Mouse (Mus musculus) midbrain, postnatal 0 days (tissue): ENCODE measurements at regions not wholly inside any gene's neighbourhood (a gene's known extent, or its start where the extent isn't known, plus 50 kb on each side); places are given as distances from the start of the nearest gene placed in this dataset. TPM values are rescaled to one million over a fixed set of nuclear protein-coding genes. Genes with fewer than 3 reads are reported as not detected.

Source experiments
- ATAC-seq: fragments of 200-750 bp; cut with Nextera tagmentation; 2 replicates; pipeline ENCODE4 v1.8.0; 2017; ENCODE audit warnings: moderate number of reproducible peaks, mild to moderate bottlenecking, moderate TSS enrichment, moderate library complexity; ENCODE audit not compliant: low FRiP score
- DNase-seq: peaks from one replicate; pipeline ENCODE4 v3.0.0-alpha.2; 2015; ENCODE audit warnings: low spot score
- H3K27ac ChIP-seq: fragments of 300-500 bp; sonication (generic); 2 replicates; pipeline ENCODE4 v1.5.1; 2014; ENCODE audit warnings: low read depth, mild to moderate bottlenecking, low read length, mixed read lengths
- H3K27me3 ChIP-seq: fragments of 300-500 bp; sonication (generic); 2 replicates; pipeline ENCODE4 v1.6.1; 2014; ENCODE audit warnings: low read length, control low read depth, mixed read lengths; ENCODE audit not compliant: insufficient read depth
- H3K36me3 ChIP-seq: fragments of 300-500 bp; sonication (generic); 2 replicates; pipeline ENCODE4 v1.6.1; 2014; ENCODE audit warnings: low read length, control low read depth, mixed read lengths; ENCODE audit not compliant: insufficient read depth
- H3K4me1 ChIP-seq: fragments of 300-500 bp; sonication (generic); 2 replicates; pipeline ENCODE4 v1.6.1; 2014; ENCODE audit warnings: mild to moderate bottlenecking, control low read depth, antibody characterized with exemption, low read length, mixed read lengths; ENCODE audit not compliant: insufficient read depth
- H3K4me2 ChIP-seq: fragments of 300-500 bp; sonication (generic); 2 replicates; pipeline ENCODE4 v1.6.1; 2014; ENCODE audit warnings: low read depth, mild to moderate bottlenecking, low read length, mixed read lengths; ENCODE audit not compliant: poor library complexity, severe bottlenecking
- H3K4me3 ChIP-seq: fragments of 300-500 bp; sonication (generic); 2 replicates; pipeline ENCODE4 v1.5.1; 2014; ENCODE audit warnings: low read depth, mild to moderate bottlenecking, low read length, moderate library complexity
- H3K9ac ChIP-seq: fragments of 300-500 bp; sonication (generic); replicated peaks from 2 replicates; pipeline ENCODE4 v1.6.1; 2014; ENCODE audit warnings: mild to moderate bottlenecking, low read length, moderate library complexity, mixed read lengths; ENCODE audit not compliant: poor library complexity, severe bottlenecking
- H3K9me3 ChIP-seq: fragments of 300-500 bp; sonication (generic); 2 replicates; pipeline ENCODE4 v1.6.1; 2016; ENCODE audit warnings: low read length, control low read depth
- CTCF ChIP-seq: IDR thresholded peaks from 2 replicates; pipeline ENCODE4 v1.5.1; 2016; ENCODE audit warnings: antibody characterized with exemption, mild to moderate bottlenecking
- WGBS: fragments of 180-500 bp; shearing (Covaris S2); extraction: QIAGEN DNeasy Blood & Tissue Kit; methylation state at CpG from one replicate; pipeline ENCODE4 v1.1.7; 2014; 5-methylcytosine and 5-hydroxymethylcytosine counted together
- microRNA-seq: library from miRNA; unstranded; fragments of <30 nt; microRNA quantifications from one replicate; pipeline ENCODE4, GENCODE M21; 2016; ENCODE audit warnings: borderline number of aligned reads

GRCm38 (mm10) chr1:12633049-12633448 lies 1219.1 kb downstream of the A830018L16Rik start:
- no peak for ATAC-seq
- no peak for TF ChIP-seq CTCF
- no peaks in the 10 kb centered on the region; the same call in 1 of the 2 replicates for H3K4me1 ChIP-seq

GRCm38 (mm10) chr1:12636326-12637147 lies 1222.6 kb downstream of the A830018L16Rik start:
- DNase-seq, result peak; percentile 27
- TF ChIP-seq CTCF, result no peak
- Histone ChIP-seq H3K27ac (no peak overlapping the region), H3K36me3 (no peaks in the 10 kb centered on the region), H3K4me3 (no peak overlapping the region), H3K4me2 (no peak overlapping the region), H3K4me1 (no peaks in the 10 kb centered on the region; the same call in 1 of the 2 replicates), H3K9ac (no peak overlapping the region), H3K9me3 (no peaks in the 10 kb centered on the region), H3K27me3 (peaks cover 5% of the 10 kb centered on the region; the same call in 1 of the 2 replicates)
- 18% methylated on average over 9 of the region's 9 CpGs for WGBS
- peak; percentile 70; the same call in 1 of the 2 replicates for ATAC-seq

More at GRCm38 (mm10) chr1:12633049-12633448, 1219.1 kb downstream of the A830018L16Rik start:
- H3K36me3 ChIP-seq, result no peaks in the 10 kb centered on the region
- H3K9ac ChIP-seq, result no peak overlapping the region
- H3K27me3 ChIP-seq, result no peaks in the 10 kb centered on the region
- H3K9me3 ChIP-seq, result no peaks in the 10 kb centered on the region
- 94% methylated on average over 3 of the region's 3 CpGs for WGBS
- no peak overlapping the region for H3K4me3 ChIP-seq
- H3K4me2 ChIP-seq, result no peak overlapping the region
- H3K27ac ChIP-seq, result no peak overlapping the region
- no peak for DNase-seq

DNA sequence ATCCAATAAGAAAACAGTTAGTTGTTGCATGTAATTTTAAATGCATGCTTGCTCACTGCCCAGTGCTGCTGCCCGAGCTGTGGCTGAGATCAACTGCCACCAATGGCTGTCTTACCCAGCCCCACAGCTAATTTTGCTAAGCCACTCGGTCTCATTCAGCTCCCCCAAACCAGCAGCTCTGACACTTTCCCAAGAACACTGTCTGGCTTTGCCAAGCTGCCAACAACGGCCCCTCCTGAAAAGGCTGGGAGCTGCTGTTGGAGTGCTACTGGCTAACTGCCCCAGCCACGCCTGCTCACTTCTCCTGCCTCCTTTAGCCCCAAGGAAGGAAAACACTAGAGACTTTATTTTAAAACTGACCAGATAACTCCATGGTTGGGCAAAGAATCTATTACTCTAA lies 1227.1 kb downstream of the A830018L16Rik start:
- no peak overlapping the region for H3K4me2 ChIP-seq
- peak; percentile 38; the same call in 1 of the 2 replicates for ATAC-seq
- no peak for TF ChIP-seq CTCF
- no peak overlapping the region for H3K27ac ChIP-seq
- peak; percentile 65 for DNase-seq
- no peaks in the 10 kb centered on the region; the same call in 1 of the 2 replicates for H3K4me1 ChIP-seq
- peaks cover 5% of the 10 kb centered on the region; the same call in 1 of the 2 replicates for H3K27me3 ChIP-seq
- no peak overlapping the region for H3K4me3 ChIP-seq
- no peak overlapping the region for H3K9ac ChIP-seq
- 54% methylated on average over 4 of the region's 4 CpGs for WGBS
- H3K36me3 ChIP-seq, result no peaks in the 10 kb centered on the region
- H3K9me3 ChIP-seq, result no peaks in the 10 kb centered on the region

Small RNAs in the stretch of these regions (microRNA-seq; reads per million reads assigned to microRNA genes)
- not detected for gene Mir6341
